Mouse (Mus musculus) kidney, embryonic 14.5 days (tissue): ENCODE measurements at regions not wholly inside any gene's neighbourhood (a gene's known extent, or its start where the extent isn't known, plus 50 kb on each side); places are given as distances from the start of the nearest gene placed in this dataset.

Experiments
- ATAC-seq: fragments of 200-750 bp; cut with Nextera tagmentation; 2 replicates; pipeline ENCODE4 v1.8.0; 2017; ENCODE audit warnings: moderate number of reproducible peaks, mild to moderate bottlenecking, moderate TSS enrichment, moderate library complexity; ENCODE audit not compliant: low FRiP score, low TSS enrichment
- H3K27ac ChIP-seq: fragments of 300-500 bp; sonication (generic); 2 replicates; pipeline ENCODE4 v1.5.1; 2014; ENCODE audit warnings: low read depth, mild to moderate bottlenecking, low read length, moderate library complexity, mixed read lengths
- H3K27me3 ChIP-seq: fragments of 300-500 bp; sonication (generic); 2 replicates; pipeline ENCODE4 v1.6.1; 2014; ENCODE audit warnings: mild to moderate bottlenecking, low read length; ENCODE audit not compliant: control insufficient read depth, insufficient read depth
- H3K36me3 ChIP-seq: fragments of 300-500 bp; sonication (generic); 2 replicates; pipeline ENCODE4 v1.6.1; 2014; ENCODE audit warnings: low read length, mixed read lengths; ENCODE audit not compliant: control insufficient read depth, insufficient read depth
- H3K4me1 ChIP-seq: fragments of 300-500 bp; sonication (generic); 2 replicates; pipeline ENCODE4 v1.6.1; 2014; ENCODE audit warnings: low read length, mixed read lengths; ENCODE audit not compliant: control insufficient read depth, insufficient read depth
- H3K4me2 ChIP-seq: fragments of 300-500 bp; sonication (generic); replicated peaks from 2 replicates; pipeline ENCODE4 v1.6.1; 2014; ENCODE audit warnings: low read depth, mild to moderate bottlenecking, low read length
- H3K4me3 ChIP-seq: fragments of 300-500 bp; sonication (generic); 2 replicates; pipeline ENCODE4 v1.5.1; 2014; ENCODE audit warnings: mild to moderate bottlenecking, low read length
- H3K9ac ChIP-seq: fragments of 300-500 bp; sonication (generic); 2 replicates; pipeline ENCODE4 v1.6.1; 2014; ENCODE audit warnings: low read depth, mild to moderate bottlenecking, low read length, moderate library complexity
- H3K9me3 ChIP-seq: fragments of 300-500 bp; sonication (generic); 2 replicates; pipeline ENCODE4 v1.6.1; 2016; ENCODE audit warnings: low read length; ENCODE audit not compliant: control insufficient read depth
- WGBS: fragments of 180-500 bp; shearing (Covaris S2); extraction: QIAGEN DNeasy Blood & Tissue Kit; methylation state at CpG from one replicate; pipeline ENCODE4 v1.1.7; 2014; 5-methylcytosine and 5-hydroxymethylcytosine counted together

DNA sequence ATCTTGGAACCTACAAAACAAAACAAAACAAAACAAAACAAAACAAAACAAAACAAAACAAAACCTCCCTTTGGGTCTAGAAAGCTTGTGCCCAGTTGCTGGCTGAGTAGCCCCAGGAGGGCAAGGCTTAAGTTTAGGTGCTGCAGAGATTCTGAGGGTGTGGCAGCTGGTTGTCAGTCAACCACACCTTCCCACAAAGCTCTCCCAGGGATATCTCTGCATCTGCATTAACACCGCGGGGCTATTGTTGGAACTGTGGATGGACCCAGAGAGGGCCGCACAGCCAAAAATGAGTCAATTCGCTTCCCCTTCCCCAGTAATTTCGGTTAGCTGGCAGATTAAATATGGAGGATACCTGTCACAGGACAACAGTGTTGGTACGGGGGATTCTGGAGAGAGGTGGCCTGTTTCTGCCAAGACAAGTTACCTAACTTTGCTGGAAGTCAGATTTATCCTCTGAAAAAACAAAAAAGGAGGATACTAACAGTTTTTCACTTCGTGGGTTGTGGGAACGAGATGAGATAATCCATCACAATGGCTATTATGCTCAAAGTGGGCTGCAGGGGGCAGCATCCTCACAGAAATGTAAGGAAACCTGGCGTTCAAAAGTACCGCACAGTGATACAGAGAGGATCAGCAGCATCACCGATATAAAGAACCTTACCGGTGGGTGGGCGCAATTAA is 96.7 kb downstream of the 1500009L16Rik start:
- WGBS: 12% methylated on average over 13 of the region's 13 CpGs
- no peaks in the 10 kb centered on the region for H3K4me1 ChIP-seq
- H3K36me3 ChIP-seq: no peaks in the 10 kb centered on the region
- H3K27me3 ChIP-seq: no peaks in the 10 kb centered on the region
- no peak overlapping the region for H3K4me2 ChIP-seq
- H3K9me3 ChIP-seq: no peaks in the 10 kb centered on the region
- no peak for ATAC-seq
- H3K4me3 ChIP-seq: no peak overlapping the region
- H3K27ac ChIP-seq: no peak overlapping the region
- H3K9ac ChIP-seq: no peak overlapping the region

DNA sequence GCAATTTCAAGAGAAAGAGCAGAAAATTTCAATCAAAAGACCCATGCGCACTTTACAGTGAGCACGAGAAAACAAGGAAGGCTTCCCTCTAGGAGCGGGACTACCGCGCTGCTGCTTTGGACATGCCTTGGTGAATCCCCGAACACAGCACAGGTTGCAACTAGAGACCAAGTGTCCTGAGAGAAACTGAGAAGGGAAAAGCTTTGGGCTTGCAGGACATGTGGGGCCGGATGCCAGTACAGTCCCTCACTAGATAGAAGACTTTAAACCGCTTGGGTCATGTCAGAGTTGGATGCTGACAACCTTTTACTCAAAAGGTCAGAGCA is 97.2 kb downstream of the 1500009L16Rik start:
- H3K27me3 ChIP-seq: no peaks in the 10 kb centered on the region
- no peak for ATAC-seq
- no peak overlapping the region for H3K4me3 ChIP-seq
- H3K4me2 ChIP-seq: no peak overlapping the region
- no peaks in the 10 kb centered on the region for H3K36me3 ChIP-seq
- H3K9ac ChIP-seq: no peak overlapping the region
- H3K4me1 ChIP-seq: no peaks in the 10 kb centered on the region
- H3K9me3 ChIP-seq: no peaks in the 10 kb centered on the region
- no peak overlapping the region for H3K27ac ChIP-seq
- 75% methylated on average over 8 of the region's 8 CpGs for WGBS

DNA sequence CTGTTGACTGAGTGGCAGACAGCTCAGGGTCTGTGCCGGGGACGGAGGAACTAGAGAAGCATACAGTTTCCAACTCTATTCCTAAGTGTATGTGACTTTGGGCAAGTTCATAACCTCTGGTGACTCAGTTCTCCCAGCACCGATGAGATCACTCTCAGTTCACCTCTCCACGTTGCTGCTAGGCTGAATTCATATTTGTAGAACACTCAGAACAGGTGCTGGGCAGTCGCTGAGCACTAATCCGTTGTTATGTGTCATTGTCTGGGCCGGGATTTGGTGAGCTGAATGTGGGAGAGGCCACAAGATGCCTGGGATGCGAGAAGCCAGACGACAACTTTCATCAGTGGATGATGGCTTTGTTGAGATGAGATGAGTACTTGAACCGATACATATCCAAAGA is 98.4 kb downstream of the 1500009L16Rik start:
- 85% methylated on average over 10 of the region's 10 CpGs for WGBS

DNA sequence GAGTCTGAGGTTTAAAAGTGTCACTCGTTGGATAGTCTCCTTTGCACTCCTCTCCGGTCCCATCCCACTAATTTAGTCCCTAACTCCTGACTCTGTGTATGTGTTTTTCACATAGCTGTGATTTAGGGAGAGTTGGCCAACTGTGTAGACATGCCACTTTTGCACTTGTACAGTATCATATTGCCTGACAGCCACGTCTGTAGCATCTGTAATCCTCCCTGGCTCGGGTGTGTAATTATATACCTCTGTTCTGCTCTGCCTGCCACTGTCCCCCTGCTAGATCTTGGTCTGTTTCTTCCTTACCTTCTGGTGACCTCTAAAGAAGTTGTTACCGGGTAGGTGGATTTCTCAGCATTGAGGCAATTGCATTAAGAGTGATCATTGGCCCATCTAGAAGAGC is 103.4 kb downstream of the 1500009L16Rik start:
- no peaks in the 10 kb centered on the region for H3K4me1 ChIP-seq
- no peaks in the 10 kb centered on the region for H3K36me3 ChIP-seq
- H3K4me3 ChIP-seq: no peak overlapping the region
- no peak overlapping the region for H3K4me2 ChIP-seq
- no peak overlapping the region for H3K9ac ChIP-seq
- no peaks in the 10 kb centered on the region for H3K9me3 ChIP-seq
- ATAC-seq: peak; percentile 71
- H3K27ac ChIP-seq: no peak overlapping the region
- no peaks in the 10 kb centered on the region for H3K27me3 ChIP-seq
- 45% methylated on average over 5 of the region's 5 CpGs for WGBS

More for the DNA sequence above, 98.4 kb downstream of the 1500009L16Rik start:
- Histone ChIP-seq H3K36me3 (no peaks in the 10 kb centered on the region), H3K27ac (no peak overlapping the region), H3K4me1 (no peaks in the 10 kb centered on the region), H3K27me3 (no peaks in the 10 kb centered on the region), H3K9me3 (no peaks in the 10 kb centered on the region), H3K4me3 (no peak overlapping the region), H3K4me2 (no peak overlapping the region), H3K9ac (no peak overlapping the region)
- ATAC-seq: no peak

DNA sequence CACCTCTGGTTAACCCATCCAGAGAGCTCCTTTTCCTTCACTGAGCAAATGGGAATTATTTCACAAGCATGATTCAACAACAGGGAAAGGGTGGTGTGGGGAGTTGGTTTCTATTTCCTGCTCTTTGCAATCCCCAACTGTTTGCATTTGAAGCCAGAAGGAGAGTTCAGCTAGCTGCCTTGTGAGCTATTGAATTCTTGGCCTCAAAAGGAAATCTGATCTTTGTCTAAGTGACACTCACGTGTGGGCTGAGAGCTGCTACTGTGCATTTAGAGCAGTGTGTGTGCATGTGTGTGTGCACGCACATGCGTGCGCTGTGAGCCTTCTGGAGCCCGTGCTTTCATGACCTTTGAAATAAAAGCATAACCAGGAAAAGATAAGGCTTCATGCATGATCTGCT is 113.7 kb downstream of the 1500009L16Rik start:
- Histone ChIP-seq H3K4me3 (no peak overlapping the region), H3K27me3 (no peaks in the 10 kb centered on the region), H3K27ac (no peak overlapping the region), H3K9me3 (no peaks in the 10 kb centered on the region), H3K4me1 (no peaks in the 10 kb centered on the region), H3K9ac (no peak overlapping the region), H3K4me2 (no peak overlapping the region), H3K36me3 (no peaks in the 10 kb centered on the region)
- no peak for ATAC-seq
- 49% methylated on average over 5 of the region's 5 CpGs for WGBS

DNA sequence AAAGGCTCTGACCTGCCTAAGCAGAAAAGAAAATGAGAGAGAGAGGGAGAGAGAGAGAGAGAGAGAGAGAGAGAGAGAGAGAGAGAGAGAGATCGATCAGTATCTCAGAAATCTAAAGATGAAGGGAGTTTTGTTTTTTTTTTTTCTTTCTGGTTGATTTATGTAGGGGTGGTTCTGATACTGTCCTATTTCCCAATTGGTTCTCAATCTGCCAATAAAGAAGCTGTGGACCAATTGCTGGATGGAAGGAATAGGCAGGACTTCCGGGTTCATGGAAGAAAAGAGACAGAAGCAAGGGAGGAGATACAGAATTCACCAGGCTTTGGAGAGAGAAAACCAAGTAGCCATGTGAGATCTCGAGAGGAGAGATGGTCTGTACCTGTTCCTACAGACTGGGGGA is 117.6 kb downstream of the 1500009L16Rik start:
- ATAC-seq: no peak
- Histone ChIP-seq H3K27me3 (no peaks in the 10 kb centered on the region), H3K27ac (no peak overlapping the region), H3K36me3 (no peaks in the 10 kb centered on the region), H3K4me2 (no peak overlapping the region), H3K9me3 (peaks cover 8% of the 10 kb centered on the region; the same call in 1 of the 2 replicates), H3K4me3 (no peak overlapping the region), H3K9ac (no peak overlapping the region), H3K4me1 (no peaks in the 10 kb centered on the region)
- WGBS: 79% methylated on average over 3 of the region's 3 CpGs

DNA sequence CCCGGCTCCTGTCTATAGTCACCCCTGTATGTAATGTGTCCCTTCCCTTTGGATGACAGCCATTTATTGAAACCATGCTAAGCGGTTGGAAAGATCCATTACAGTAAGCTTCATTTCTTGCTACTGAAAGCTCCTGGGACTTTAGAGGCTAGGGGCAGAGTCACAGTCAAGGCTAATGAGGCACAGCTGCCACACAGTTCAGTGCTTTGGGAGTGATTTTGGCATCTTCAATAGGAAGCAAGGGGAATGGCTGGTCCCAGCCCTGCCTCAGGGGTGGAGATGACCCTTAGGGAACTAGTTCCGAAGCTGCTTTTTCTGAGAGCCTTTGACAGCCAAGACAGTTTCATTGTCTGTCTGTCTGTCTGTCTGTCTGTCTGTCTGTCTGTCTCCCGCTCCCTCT is 128.2 kb downstream of the 1500009L16Rik start:
- no peak overlapping the region for H3K27ac ChIP-seq

DNA sequence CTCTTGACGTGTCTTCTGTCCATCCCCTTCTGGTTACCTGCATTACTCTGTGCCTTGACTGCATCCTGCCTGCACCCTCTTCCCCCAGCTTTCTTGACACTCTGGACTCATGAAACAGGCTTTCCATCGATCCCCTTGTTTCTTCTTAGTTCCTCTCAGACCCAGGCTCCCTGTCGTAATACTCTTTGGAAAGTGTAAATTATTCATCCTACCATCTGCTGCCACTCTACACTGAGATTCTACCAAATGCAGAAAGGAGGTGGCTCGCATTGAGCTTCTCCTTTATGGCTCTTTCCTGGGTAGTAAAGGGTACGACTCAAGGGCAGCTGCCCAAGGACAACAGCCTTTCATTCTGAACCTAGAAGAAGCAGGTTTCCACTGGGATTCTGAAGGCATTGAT is 129.5 kb downstream of the 1500009L16Rik start:
- ATAC-seq: no peak

More for the DNA sequence above, 128.2 kb downstream of the 1500009L16Rik start:
- H3K9me3 ChIP-seq: no peaks in the 10 kb centered on the region
- H3K4me2 ChIP-seq: no peak overlapping the region
- 71% methylated on average over 4 of the region's 4 CpGs for WGBS
- no peak overlapping the region for H3K9ac ChIP-seq
- no peak overlapping the region for H3K4me3 ChIP-seq
- H3K36me3 ChIP-seq: no peaks in the 10 kb centered on the region
- ATAC-seq: no peak
- no peaks in the 10 kb centered on the region for H3K4me1 ChIP-seq
- H3K27me3 ChIP-seq: no peaks in the 10 kb centered on the region

DNA sequence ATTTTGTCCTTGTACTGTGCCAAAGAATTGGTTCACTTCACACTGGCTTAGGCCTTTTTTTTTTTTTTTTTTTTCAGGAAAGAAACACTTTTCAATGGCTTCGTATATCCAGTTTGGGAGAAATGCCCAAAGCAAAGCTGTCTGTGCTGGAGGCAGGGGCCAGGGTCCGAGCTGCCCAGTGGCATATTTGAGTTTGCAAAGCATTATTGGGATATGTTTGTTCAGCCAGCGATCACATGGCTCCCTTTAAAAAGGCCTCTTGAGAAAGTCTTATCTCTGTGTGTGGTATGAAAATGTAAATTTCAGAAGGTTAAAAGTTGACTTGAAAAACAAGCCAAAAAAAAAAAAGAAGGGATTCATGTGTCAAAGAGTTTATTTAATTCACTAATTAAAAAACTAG is 130.1 kb downstream of the 1500009L16Rik start:
- 72% methylated on average over 3 of the region's 3 CpGs for WGBS
- H3K27ac ChIP-seq: no peak overlapping the region
- no peak overlapping the region for H3K4me3 ChIP-seq
- ATAC-seq: no peak
- no peaks in the 10 kb centered on the region for H3K4me1 ChIP-seq
- no peaks in the 10 kb centered on the region for H3K9me3 ChIP-seq
- no peak overlapping the region for H3K4me2 ChIP-seq
- no peaks in the 10 kb centered on the region for H3K36me3 ChIP-seq
- H3K9ac ChIP-seq: no peak overlapping the region
- no peaks in the 10 kb centered on the region for H3K27me3 ChIP-seq

More for the DNA sequence above, 129.5 kb downstream of the 1500009L16Rik start:
- WGBS: 70% methylated on average over 5 of the region's 5 CpGs
- no peaks in the 10 kb centered on the region for H3K27me3 ChIP-seq
- no peaks in the 10 kb centered on the region for H3K9me3 ChIP-seq
- H3K4me1 ChIP-seq: no peaks in the 10 kb centered on the region
- no peak overlapping the region for H3K9ac ChIP-seq
- no peak overlapping the region for H3K4me2 ChIP-seq
- H3K27ac ChIP-seq: no peak overlapping the region
- H3K4me3 ChIP-seq: no peak overlapping the region
- no peaks in the 10 kb centered on the region for H3K36me3 ChIP-seq
